Mouse (Mus musculus): ENCODE data around the gene Dazap2.
"Not testable (repeated sequence)": the region's sequence is repeated elsewhere in the genome, so short reads cannot be mapped to it uniquely, and the experiment has no call there.

Dazap2 gene

GRCm38 (mm10) chr15:100611951-100612350 is 3.2 kb upstream of the Dazap2 start:
- DNase-seq, result no peak

DNA sequence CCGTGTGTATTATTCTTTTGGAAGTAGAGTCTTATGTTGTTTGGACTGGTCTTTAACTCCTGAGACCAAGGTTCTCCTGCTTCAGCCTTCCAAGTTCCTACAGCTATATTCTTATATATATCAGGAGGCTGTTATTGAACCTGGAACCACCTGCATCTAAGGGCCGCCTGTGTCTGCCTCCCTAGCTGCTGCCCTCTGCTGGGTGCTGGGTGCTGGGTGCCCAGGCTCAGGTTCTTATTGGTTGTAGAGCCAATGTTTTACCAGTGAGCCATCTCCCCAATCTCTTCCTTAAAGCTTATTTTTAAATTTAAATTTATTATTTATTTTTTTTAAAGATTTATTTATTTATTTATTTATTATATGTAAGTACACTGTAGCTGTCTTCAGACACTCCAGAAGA is 2.7 kb upstream of the Dazap2 start:
- peak in 1 of 2 experiments; percentile 77 for DNase-seq

- peak; percentile 72 to 84 for DNase-seq
These were observed 1.6 kb upstream of the Dazap2 start for GRCm38 (mm10) chr15:100613584-100613983.

GRCm38 (mm10) chr15:100614218-100614995 is 742 bp upstream of the Dazap2 start:
- DNase-seq, result no peak

- peak; percentile 94 to 97 for DNase-seq
These were observed 674 bp downstream of the Dazap2 start for GRCm38 (mm10) chr15:100615825-100616220.

GRCm38 (mm10) chr15:100616221-100616620 is 1.1 kb downstream of the Dazap2 start:
- no peak for DNase-seq

DNA sequence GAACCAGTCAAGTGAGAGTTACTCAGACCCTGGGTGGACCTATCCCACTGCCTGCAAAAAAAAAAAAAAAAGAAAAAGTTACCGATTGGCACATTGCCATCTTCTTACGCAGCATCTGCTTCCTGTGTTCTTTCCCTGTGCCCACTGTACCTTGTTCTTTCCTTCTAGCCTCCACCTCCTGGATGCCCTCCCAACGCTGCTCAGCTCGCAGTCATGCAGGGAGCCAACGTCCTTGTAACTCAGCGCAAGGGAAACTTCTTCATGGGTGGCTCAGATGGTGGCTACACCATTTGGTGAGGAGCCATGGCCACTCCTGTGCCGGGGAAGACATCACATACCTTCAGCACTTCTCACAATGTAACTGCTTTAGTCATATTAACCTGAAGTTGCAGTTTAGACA is 4.1 kb downstream of the Dazap2 start:
- DNase-seq, result no peak

- not testable (repeated sequence) for DNase-seq
These were observed 6.5 kb downstream of the Dazap2 start for GRCm38 (mm10) chr15:100621671-100622070.

DNA sequence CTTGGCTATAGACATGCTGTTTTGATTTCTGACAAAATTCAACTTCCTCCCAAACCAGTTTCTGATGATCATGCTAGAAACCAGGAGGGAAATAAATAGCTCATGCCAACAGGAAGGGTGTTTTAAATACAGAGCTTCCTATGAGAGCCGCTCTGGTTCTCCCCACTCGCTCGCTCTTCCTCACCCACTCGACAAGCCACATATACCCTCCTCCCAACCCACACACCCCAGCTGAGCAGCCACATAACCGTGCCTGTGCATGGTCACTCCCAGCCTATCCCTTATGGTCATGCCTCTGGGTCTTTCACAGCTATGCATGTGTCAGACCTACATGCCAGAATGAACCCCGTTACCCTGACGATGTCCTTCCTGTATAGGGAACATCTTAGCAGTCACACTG is 7.0 kb downstream of the Dazap2 start:
- DNase-seq, result no peak

DNA sequence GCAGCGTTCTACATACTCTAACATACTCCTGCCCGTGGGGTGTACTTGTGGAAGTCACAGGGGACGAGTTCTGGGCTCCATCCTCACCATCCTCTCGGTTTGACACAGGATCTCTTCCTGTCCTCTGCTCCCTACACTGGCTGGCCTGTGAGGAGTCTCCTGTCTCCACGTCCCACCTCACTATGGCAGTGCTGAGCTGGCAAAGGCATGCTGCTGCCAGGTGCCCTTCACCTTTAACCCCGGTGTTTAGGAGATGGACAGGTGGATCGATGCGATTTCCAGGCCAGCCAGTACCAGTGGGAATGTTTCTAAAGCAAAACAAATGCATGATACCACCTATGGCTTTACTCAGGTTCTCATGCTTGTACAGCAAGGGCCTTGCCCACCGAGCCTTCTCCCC is 8.6 kb downstream of the Dazap2 start:
- DNase-seq, result no peak

DNA sequence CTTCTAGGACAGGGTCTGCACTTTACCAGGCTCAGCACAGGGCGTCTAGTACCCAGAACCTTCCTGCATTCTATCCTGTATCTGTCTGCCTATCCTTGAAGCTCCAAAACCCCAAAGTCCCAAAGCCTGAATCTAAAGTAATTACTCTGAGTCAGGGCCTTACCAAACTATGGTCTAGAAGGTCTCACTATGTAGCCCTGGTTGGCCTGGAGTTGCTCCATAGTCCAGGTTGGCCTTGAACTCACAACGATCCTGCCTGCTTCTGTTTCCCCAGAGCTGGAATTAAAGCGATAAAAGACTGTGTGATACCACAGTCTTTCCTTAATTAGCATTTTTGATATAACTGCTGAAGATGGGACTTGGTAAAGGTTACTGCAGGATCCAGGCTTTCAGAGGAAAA is 9.3 kb downstream of the Dazap2 start:
- no peak for DNase-seq

GRCm38 (mm10) chr15:100627287-100627686 is 12.1 kb downstream of the Dazap2 start:
- DNase-seq, result peak in 1 of 2 experiments; percentile 35

DNA sequence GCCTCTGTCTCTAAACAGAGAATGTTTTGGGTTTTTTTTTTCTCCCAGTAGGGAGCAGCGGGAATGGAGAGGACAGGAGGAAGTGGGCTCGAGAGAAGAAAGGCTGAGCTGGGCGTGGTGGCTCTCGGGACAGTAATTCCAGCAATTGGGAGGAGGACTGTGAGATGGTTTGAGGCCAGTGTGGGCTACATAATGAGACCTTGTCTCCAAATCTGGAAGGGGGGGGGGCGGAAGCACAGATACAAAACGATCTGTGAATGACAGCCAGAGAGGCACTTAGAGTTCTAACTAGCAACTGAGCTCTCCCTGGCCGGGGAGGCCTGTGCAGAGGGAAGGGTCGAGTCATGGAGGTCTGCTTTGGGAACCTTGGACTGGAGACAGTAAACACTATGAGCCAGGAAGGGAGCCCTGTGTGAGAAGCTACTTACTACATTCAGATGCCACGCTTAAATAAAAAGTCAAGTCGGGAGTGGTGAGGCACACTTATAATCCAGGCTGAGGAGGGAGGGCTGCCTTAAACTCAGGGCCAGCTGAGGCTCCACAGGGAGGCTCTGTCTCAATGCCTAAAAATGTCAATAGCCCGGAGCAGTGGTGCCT is 12.7 kb downstream of the Dazap2 start:
- DNase-seq, result no peak

GRCm38 (mm10) chr15:100628797-100629196 is 13.6 kb downstream of the Dazap2 start:
- peak in 1 of 2 experiments; percentile 40 for DNase-seq

DNA sequence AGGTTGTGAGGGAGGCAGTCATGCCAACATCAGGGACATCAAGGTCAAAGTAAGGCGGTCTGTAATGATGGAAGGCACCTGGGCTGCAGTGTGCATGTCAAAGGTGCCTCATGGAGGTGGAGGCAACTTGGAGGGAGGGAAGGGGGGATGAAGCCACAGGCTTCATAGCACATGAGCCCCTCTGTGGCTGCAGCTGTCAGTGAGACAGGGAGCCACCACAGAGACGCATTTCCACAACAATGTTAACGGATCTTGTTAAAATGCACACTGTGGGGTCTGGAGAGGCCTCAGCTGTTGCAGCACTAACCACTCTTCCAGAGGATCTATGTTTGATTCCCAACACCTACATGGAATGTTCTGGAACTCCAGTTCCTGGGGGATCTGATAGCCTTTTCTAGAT is 15.0 kb downstream of the Dazap2 start:
- no peak for DNase-seq

GRCm38 (mm10) chr15:100631454-100632170 is 16.5 kb downstream of the Dazap2 start:
- DNase-seq, result no peak

GRCm38 (mm10) chr15:100632323-100632722 is 17.2 kb downstream of the Dazap2 start:
- no peak for DNase-seq

DNA sequence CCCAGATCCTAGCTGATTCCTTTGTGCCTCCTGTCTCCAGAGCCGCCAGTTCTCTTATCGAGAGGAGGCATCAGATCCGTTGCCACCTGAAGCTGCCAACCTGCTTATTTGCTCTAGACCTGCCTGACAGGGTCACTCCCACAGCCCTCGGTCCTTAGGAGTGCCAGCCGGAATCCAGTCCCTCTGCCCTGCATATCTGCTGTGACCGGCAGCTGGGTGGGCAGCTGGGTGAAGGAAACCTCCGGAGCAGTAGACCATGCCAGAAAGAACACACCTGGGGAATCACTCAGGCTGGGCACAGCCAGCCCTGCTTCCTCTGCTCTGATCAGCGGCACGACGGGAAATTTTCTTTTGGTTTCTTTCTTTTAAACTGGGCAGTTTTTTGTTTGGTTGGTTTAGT is 18.2 kb downstream of the Dazap2 start:
- peak in 1 of 2 experiments; percentile 46 for DNase-seq

- DNase-seq, result no peak
These were observed 20.1 kb downstream of the Dazap2 start for GRCm38 (mm10) chr15:100635239-100635638.

- DNase-seq, result no peak
These were observed 20.9 kb downstream of the Dazap2 start for GRCm38 (mm10) chr15:100635851-100636645.

DNA sequence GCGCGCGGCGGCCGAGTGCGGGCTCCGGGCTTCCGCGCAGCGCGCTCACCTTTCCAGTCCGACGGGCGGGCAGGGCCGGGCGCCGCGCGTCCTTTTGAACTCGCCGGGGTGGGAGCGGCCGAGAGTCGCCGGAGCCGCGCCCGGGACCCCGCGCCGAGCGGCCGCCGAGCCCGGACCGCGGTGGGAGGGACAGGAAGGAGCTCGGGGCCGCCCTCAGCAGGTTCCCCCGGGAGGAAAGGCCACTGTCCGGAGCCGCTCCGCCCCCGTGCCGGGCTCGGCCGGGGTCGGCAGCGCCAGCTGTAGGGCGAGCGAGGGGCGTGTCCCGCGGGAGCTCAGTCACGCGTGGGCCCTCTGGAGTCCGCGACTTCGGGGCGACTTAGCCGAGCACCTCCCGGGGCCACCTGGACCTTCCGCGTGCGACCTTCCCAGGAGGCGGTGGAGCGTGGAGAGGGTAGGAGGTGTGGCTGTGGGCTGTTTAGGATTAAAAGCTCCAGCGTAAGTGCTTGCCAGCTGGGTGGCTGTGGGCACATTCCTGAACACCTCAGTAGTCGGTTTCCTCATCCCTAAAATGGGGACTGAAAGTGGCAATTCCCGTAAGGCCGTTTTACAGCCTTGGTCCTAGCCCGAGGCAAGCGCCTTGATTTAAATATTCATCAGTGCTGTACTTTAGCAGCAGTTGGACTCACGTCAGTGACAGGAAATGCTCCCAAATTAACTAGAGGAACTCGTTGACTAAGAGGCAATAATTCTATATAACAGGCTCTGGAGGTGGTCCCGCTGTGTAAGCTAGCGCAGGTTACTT is 21.8 kb downstream of the Dazap2 start, which contains the start of gene Smagp:
Gene Smagp, minus strand, starts transcription at position 241 of the 802 bp plus-strand sequence.
- DNase-seq, result peak; percentile 86

- peak; percentile 60 to 72 for DNase-seq
These were observed 22.5 kb downstream of the Dazap2 start for GRCm38 (mm10) chr15:100637661-100638060.
